In the genomic region with DNA sequence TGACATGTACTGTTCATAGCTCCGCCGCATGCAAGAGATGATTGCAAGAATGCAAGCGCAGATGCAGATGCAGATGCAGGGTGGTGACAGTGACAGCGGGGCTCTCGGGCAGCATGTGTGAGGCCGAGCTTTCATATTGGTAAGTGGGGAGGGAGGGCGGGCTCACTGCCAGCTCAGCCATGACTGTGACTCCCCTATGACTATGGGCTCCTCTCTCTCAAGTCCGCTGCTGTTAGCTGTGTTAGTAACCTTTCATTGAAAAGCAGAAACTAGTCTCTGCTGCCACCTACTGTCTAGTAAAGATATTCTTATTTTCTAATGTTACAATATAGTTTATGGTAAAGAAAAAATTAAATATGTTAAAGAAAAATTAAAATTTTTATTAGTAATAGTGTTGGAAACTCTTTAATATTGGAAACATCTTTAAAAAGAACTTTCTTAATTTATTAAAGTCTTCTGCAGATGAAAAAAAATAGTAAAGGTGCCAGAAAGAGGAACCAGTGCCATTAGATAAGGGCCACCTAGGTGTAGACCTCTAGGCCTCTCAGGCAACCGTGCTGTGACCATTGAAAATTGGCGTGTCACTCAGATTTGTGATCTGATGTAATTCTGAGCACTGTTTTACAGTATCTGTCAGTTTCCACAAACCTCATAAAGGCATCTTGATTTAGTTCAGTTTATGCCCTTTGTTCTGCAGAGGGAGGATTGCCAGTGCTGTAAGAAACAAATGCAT, we compare ENCODE assay signal across 9 mouse cellular contexts. TPM values are rescaled to one million over a fixed set of nuclear protein-coding genes. Genes with fewer than 3 reads are reported as not detected.
DNase-seq lines count a peak whose midpoint lies in the region.
"Had no signal": no experiment of that assay in that cellular context is flagged by ENCODE, and none has a peak within 500 bp of the region (broad histone marks: within the 10 kb centered on the region; RNA-seq: fewer than 3 reads in every experiment).

No protein-coding gene starts in this region.

- no peaks in the 10 kb centered on the region for H3K27me3 ChIP-seq in heart, embryonic 10.5 days (ENCODE audit: insufficient read depth, poor library complexity, severe bottlenecking)
- H3K27me3 ChIP-seq: embryonic facial prominence, embryonic 15.5 days had no signal

- no peaks in the 10 kb centered on the region for H3K9me3 ChIP-seq in heart, embryonic 10.5 days
- H3K9me3 ChIP-seq: embryonic facial prominence, embryonic 15.5 days had no signal

- 56% methylated on average over 10 of the region's 10 CpGs for WGBS in heart, embryonic 10.5 days

- peaks cover 69% of the 10 kb centered on the region for H3K36me3 ChIP-seq in heart, embryonic 10.5 days

- H3K4me1 ChIP-seq in heart, embryonic 10.5 days, result peaks cover 12% of the 10 kb centered on the region

- peak; percentile 22 to 50 for DNase-seq in heart, postnatal 10 days
- no peak for DNase-seq in heart, embryonic 10.5 days (ENCODE audit: low spot score)
- peak; percentile 26 to 36 for DNase-seq in B cell, adult 2 months
- peak; percentile 53 for DNase-seq in R1 (ENCODE audit: low read depth, low spot score)
- peak; percentile 60 for DNase-seq in forelimb bud, embryonic 11.5 days (ENCODE audit: low read depth, low spot score)
- peak; percentile 53 for DNase-seq in mesoderm, embryonic 11.5 days (ENCODE audit: low read depth, low spot score)
- DNase-seq in ovary, postnatal 10 days (ENCODE audit: low spot score), result no peak
- no peak for DNase-seq in spleen, postnatal 14 days (ENCODE audit: low spot score in 2 of 2)

- intact Hi-C loops in heart, postnatal 10 days (cut with DNase I), result loop anchor here (2.0 kb wide), 1 partner anchor 62 kb away; no protein-coding TSS in a partner anchor

- H3K27ac ChIP-seq in heart, embryonic 10.5 days, result no peak overlapping the region
- H3K27ac ChIP-seq: embryonic facial prominence, embryonic 15.5 days had no signal

- no peak overlapping the region for H3K4me3 ChIP-seq in heart, embryonic 10.5 days
- H3K4me3 ChIP-seq: embryonic facial prominence, embryonic 15.5 days had no signal

RNA-seq across cellular contexts. Expression of gene Farp2, which starts 4.8 kb away (rescaled TPM):
- total RNA-seq in heart, postnatal 10 days (2021), result 10 to 100 TPM; 16.5 to 18.6 TPM
- polyA plus RNA-seq in heart, embryonic 10.5 days (2016; fragmentation: Nextera tagmentation; extraction: Ambion mirVana), result 4.1 and 4.6 TPM in 2 replicates

RNA-seq across cellular contexts. Expression of gene Hdlbp, which starts 28.5 kb away (rescaled TPM):
- total RNA-seq in heart, postnatal 10 days (2021), result 100 to 1,000 TPM; 347 to 363 TPM
- polyA plus RNA-seq in heart, embryonic 10.5 days (2016; fragmentation: Nextera tagmentation; extraction: Ambion mirVana), result 141 and 168 TPM in 2 replicates

Comparison
In these comparisons a context has a peak if more than half of its experiments do, and no peak if none do; other contexts are left out.
1. DNase-seq: peak in heart, postnatal 10 days (2 of 2), B cell, adult 2 months (2 of 2), R1 (single experiment), forelimb bud, embryonic 11.5 days (single experiment) and mesoderm, embryonic 11.5 days (single experiment); none in heart, embryonic 10.5 days (single experiment), ovary, postnatal 10 days (single experiment) and spleen, postnatal 14 days (0 of 2).